Mouse (Mus musculus): ENCODE data around the gene Crk.

Gene Crk

GRCm38 (mm10) chr11:75738477-75738821 lies 59.4 kb downstream of the Crk start:
- DNase-seq (ENCODE audit: low spot score): no peak

GRCm38 (mm10) chr11:75740204-75740603 lies 61.1 kb downstream of the Crk start:
- DNase-seq (ENCODE audit: low spot score): no peak

- no peak for DNase-seq (ENCODE audit: low spot score)
Observed at GRCm38 (mm10) chr11:75741615-75742014, 62.6 kb downstream of the Crk start.

- no peak for DNase-seq (ENCODE audit: low spot score)
Observed at GRCm38 (mm10) chr11:75744761-75745160, 65.7 kb downstream of the Crk start.

- DNase-seq (ENCODE audit: low spot score): no peak
Observed at GRCm38 (mm10) chr11:75750537-75750936, 71.5 kb downstream of the Crk start.

- no peak for DNase-seq (ENCODE audit: low spot score)
Observed at GRCm38 (mm10) chr11:75751082-75751481, 72.0 kb downstream of the Crk start.

Measured in ovary, adult 18-20 months (tissue).